Mouse (Mus musculus): ENCODE measurements around the gene Acnat1. TPM values are rescaled to one million over a fixed set of nuclear protein-coding genes. Genes with fewer than 3 reads are reported as not detected.

Acnat1 gene
- total RNA-seq (2012; rRNA removed) (not detected in 2 replicates), total RNA-seq (2014; rRNA removed) (not detected in 2 replicates), polyA plus RNA-seq (2012; ENCODE audit: insufficient read length, low read depth) (not detected in 2 replicates)

GRCm38 (mm10) chr4:49473435-49474100, at the start of gene Acnat1:
Acnat1 (minus strand) TSS chr4:49473912.
- Histone ChIP-seq H3K4me2 (ENCODE audit: insufficient read depth, low read depth, poor library complexity, severe bottlenecking) (no peak within 1 kb of the TSS), H3K4me1 (ENCODE audit: control insufficient read depth in 1 of 2, insufficient read depth in 2 of 2) (peaks cover 0 to 3% of the 10 kb centered on the region in 2 experiments; a peak in 1 of 4 replicates), H3K4me3 (replicated peaks in 1 of 3; ENCODE audit: low read depth in 2 of 3, low read length in 2 of 3, poor library complexity in 1 of 3) (no peak within 1 kb of the TSS), H3K36me3 (replicated peaks in 1 of 2; ENCODE audit: control insufficient read depth in 1 of 2, insufficient read depth in 1 of 2, low read length in 1 of 2) (no peaks in the 10 kb centered on the region), H3K9ac (ENCODE audit: insufficient read depth, low read depth) (no peak within 1 kb of the TSS), H3K79me2 (replicated peaks; ENCODE audit: control insufficient read depth, extremely low read depth, insufficient read depth, poor library complexity, severe bottlenecking) (no peaks in the 10 kb centered on the region), H3K9me3 (replicated peaks; ENCODE audit: low read length) (no peaks in the 10 kb centered on the region), H3K27me3 (replicated peaks) (no peaks in the 10 kb centered on the region), H3K27ac (ENCODE audit: insufficient read depth, low read depth) (no peak within 1 kb of the TSS)
- dilution Hi-C loops (cut with MboI; ENCODE audit: extremely low pct_ligation_motif_present, extremely low pct_unique_long_range_greater_than_20kb, low sequenced_read_pairs) = no loop called here
- TF ChIP-seq MYC (IDR thresholded peaks at IDR 0.05; ENCODE audit: low read depth, low read length) (no peak), CHD2 (IDR thresholded peaks at IDR 0.05; ENCODE audit: low read length) (no peak), MXI1 (IDR thresholded peaks at IDR 0.05; ENCODE audit: low read depth, low read length) (no peak), ELF1 (IDR thresholded peaks at IDR 0.05; ENCODE audit: low read depth, low read length) (no peak), SMC3 (IDR thresholded peaks at IDR 0.05; ENCODE audit: low read depth, low read length) (no peak), KAT2A (IDR thresholded peaks at IDR 0.05; ENCODE audit: insufficient replicate concordance, low read length) (no peak), E2F4 (IDR thresholded peaks at IDR 0.05; ENCODE audit: insufficient replicate concordance, low read depth, low read length) (no peak), JUN (IDR thresholded peaks at IDR 0.05; ENCODE audit: insufficient read depth, low read depth, low read length) (no peak), JUND (conservative IDR thresholded peaks at IDR 0.05; ENCODE audit: low read depth, low read length) (no peak), ZKSCAN1 (IDR thresholded peaks at IDR 0.05; ENCODE audit: borderline replicate concordance, low read depth, low read length) (no peak), ZNF384 (IDR thresholded peaks at IDR 0.05; ENCODE audit: low read depth, low read length) (no peak), EP300 (IDR thresholded peaks at IDR 0.05; ENCODE audit: low read length) (no peak), POLR2AphosphoS2 (IDR thresholded peaks at IDR 0.05; ENCODE audit: low read depth, low read length) (no peak), USF1 (IDR thresholded peaks at IDR 0.05; ENCODE audit: low read depth, low read length) (no peak), MAFK (IDR thresholded peaks at IDR 0.05; ENCODE audit: insufficient replicate concordance, low read length) (no peak), TBP (conservative IDR thresholded peaks at IDR 0.05; ENCODE audit: low read depth, low read length) (no peak), PAX5 (IDR thresholded peaks at IDR 0.05; ENCODE audit: low read length) (no peak)
- in situ Hi-C loops (cut with MboI; ENCODE audit: low pct_ligation_motif_present, low pct_unique_long_range_greater_than_20kb, low sequenced_read_pairs) = no loop called here
- DNase-seq (ENCODE audit: extremely low read depth) = no peak

GRCm38 (mm10) chr4:49522576-49522975, 48.9 kb upstream of the Acnat1 start:
- TF ChIP-seq RCOR1 (conservative IDR thresholded peaks at IDR 0.05; ENCODE audit: low read depth, low read length) = no peak
- no peak for TF ChIP-seq ZMIZ1 (IDR thresholded peaks at IDR 0.05; ENCODE audit: low read depth, low read length)
- TF ChIP-seq MAZ (IDR thresholded peaks at IDR 0.05; ENCODE audit: low read depth, low read length) = no peak
- no peak for TF ChIP-seq TCF12 (IDR thresholded peaks at IDR 0.05; ENCODE audit: low read depth, low read length)
- TF ChIP-seq NELFE (IDR thresholded peaks at IDR 0.05; ENCODE audit: low read depth, low read length) = no peak
- TF ChIP-seq JUND (conservative IDR thresholded peaks at IDR 0.05; ENCODE audit: low read depth, low read length) = no peak
- TF ChIP-seq SIN3A (IDR thresholded peaks at IDR 0.05; ENCODE audit: low read length) = no peak
- TF ChIP-seq KAT2A (IDR thresholded peaks at IDR 0.05; ENCODE audit: insufficient replicate concordance, low read length) = no peak
- no peak for TF ChIP-seq E2F4 (IDR thresholded peaks at IDR 0.05; ENCODE audit: insufficient replicate concordance, low read depth, low read length)
- no peak for TF ChIP-seq POLR2AphosphoS2 (IDR thresholded peaks at IDR 0.05; ENCODE audit: low read depth, low read length)
- Histone ChIP-seq H3K4me3 (replicated peaks in 1 of 3; ENCODE audit: low read depth in 2 of 3, low read length in 2 of 3, poor library complexity in 1 of 3) (no peak overlapping the region), H3K79me2 (replicated peaks; ENCODE audit: control insufficient read depth, extremely low read depth, insufficient read depth, poor library complexity, severe bottlenecking) (peaks cover 25% of the 10 kb centered on the region), H3K27me3 (replicated peaks) (no peaks in the 10 kb centered on the region), H3K4me1 (ENCODE audit: control insufficient read depth in 1 of 2, insufficient read depth in 2 of 2) (peaks cover 3 to 22% of the 10 kb centered on the region in 2 experiments; a peak in 3 of 4 replicates), H3K36me3 (replicated peaks in 1 of 2; ENCODE audit: control insufficient read depth in 1 of 2, insufficient read depth in 1 of 2, low read length in 1 of 2) (peaks cover 6 to 36% of the 10 kb centered on the region in 2 experiments), H3K4me2 (ENCODE audit: insufficient read depth, low read depth, poor library complexity, severe bottlenecking) (peak overlapping the region; percentile 90; the same call in 1 of the 2 replicates), H3K27ac (ENCODE audit: insufficient read depth, low read depth) (no peak overlapping the region), H3K9ac (ENCODE audit: insufficient read depth, low read depth) (no peak overlapping the region), H3K9me3 (replicated peaks; ENCODE audit: low read length) (no peaks in the 10 kb centered on the region)
- in situ Hi-C loops (cut with MboI; ENCODE audit: low pct_ligation_motif_present, low pct_unique_long_range_greater_than_20kb, low sequenced_read_pairs) (no loop called here), dilution Hi-C loops (cut with MboI; ENCODE audit: extremely low pct_ligation_motif_present, extremely low pct_unique_long_range_greater_than_20kb, low sequenced_read_pairs) (no loop called here)
- no peak for DNase-seq (ENCODE audit: extremely low read depth)

Measured in CH12.LX (cell line).